Mouse (Mus musculus): ENCODE results near the gene Bax. TPM values are rescaled to one million over a fixed set of nuclear protein-coding genes. Genes with fewer than 3 reads are reported as not detected.
"Not testable (repeated sequence)": the region's sequence is repeated elsewhere in the genome, so short reads cannot be mapped to it uniquely, and the experiment has no call there.

The Bax gene
- total and polyA plus RNA-seq, 3 experiments, result 21.9 to 47.2 (median 25.9) TPM

GRCm38 (mm10) chr7:45461326-45461725 is 5.4 kb downstream of the Bax start:
- 62% methylated on average over 5 of the region's 5 CpGs for WGBS
- H3K27me3 ChIP-seq (ENCODE audit: control insufficient read depth, insufficient read depth, low read length), result no peaks in the 10 kb centered on the region
- H3K4me3 ChIP-seq, result no peak overlapping the region
- peak overlapping the region; percentile 96 for H3K27ac ChIP-seq
- intact Hi-C loops (cut with DNase I), result loop anchor here (5.0 to 10.0 kb wide), 2 partner anchors 241 to 343 kb away; no protein-coding TSS in a partner anchor
- DNase-seq, result peak in 1 of 2 experiments; percentile 28
- peaks cover 12% of the 10 kb centered on the region for H3K36me3 ChIP-seq (ENCODE audit: control insufficient read depth, insufficient read depth, low read length)
- H3K79me2 ChIP-seq (replicated peaks; ENCODE audit: control insufficient read depth, insufficient read depth, low read length), result no peaks in the 10 kb centered on the region
- peaks cover 17% of the 10 kb centered on the region for H3K4me1 ChIP-seq (ENCODE audit: control insufficient read depth, insufficient read depth, low read length)
- H3K9ac ChIP-seq (ENCODE audit: low read depth, low read length), result no peak overlapping the region
- TF ChIP-seq CTCF (IDR thresholded peaks at IDR 0.05) (no peak), EP300 (IDR thresholded peaks at IDR 0.05; ENCODE audit: insufficient read depth, low read depth, low read length) (no peak), POLR2A (IDR thresholded peaks at IDR 0.05; ENCODE audit: insufficient read depth, low read depth, low read length) (no peak)

- no peaks in the 10 kb centered on the region for H3K79me2 ChIP-seq (replicated peaks; ENCODE audit: control insufficient read depth, insufficient read depth, low read length)
- peak overlapping the region; percentile 96 for H3K27ac ChIP-seq
- peak; percentile 78 to 79 for DNase-seq
- TF ChIP-seq POLR2A (IDR thresholded peaks at IDR 0.05; ENCODE audit: insufficient read depth, low read depth, low read length) (no peak; the same call in 1 of the 2 replicates), CTCF (IDR thresholded peaks at IDR 0.05) (no peak), EP300 (IDR thresholded peaks at IDR 0.05; ENCODE audit: insufficient read depth, low read depth, low read length) (no peak)
- WGBS, result 34% methylated on average over 13 of the region's 13 CpGs
- H3K36me3 ChIP-seq (ENCODE audit: control insufficient read depth, insufficient read depth, low read length), result peaks cover 12% of the 10 kb centered on the region
- no peak overlapping the region for H3K4me3 ChIP-seq
- no peaks in the 10 kb centered on the region for H3K27me3 ChIP-seq (ENCODE audit: control insufficient read depth, insufficient read depth, low read length)
- intact Hi-C loops (cut with DNase I), result loop anchor here (5.0 to 10.0 kb wide), 2 partner anchors 241 to 344 kb away; no protein-coding TSS in a partner anchor
- 0 out of 2 replicates have a peak overlapping the region, but pooled peaks have one; percentile 2 for H3K9ac ChIP-seq (ENCODE audit: low read depth, low read length)
- peaks cover 16% of the 10 kb centered on the region for H3K4me1 ChIP-seq (ENCODE audit: control insufficient read depth, insufficient read depth, low read length)
These were observed 5.8 kb downstream of the Bax start for GRCm38 (mm10) chr7:45460860-45461314.

- peak overlapping the region; percentile 96 for H3K27ac ChIP-seq
- peak; percentile 43 to 51 for DNase-seq
- peaks cover 15% of the 10 kb centered on the region for H3K4me1 ChIP-seq (ENCODE audit: control insufficient read depth, insufficient read depth, low read length)
- peak overlapping the region; percentile 64; the same call in 1 of the 2 replicates for H3K9ac ChIP-seq (ENCODE audit: low read depth, low read length)
- H3K36me3 ChIP-seq (ENCODE audit: control insufficient read depth, insufficient read depth, low read length), result peaks cover 12% of the 10 kb centered on the region
- peak overlapping the region; percentile 54 for H3K4me3 ChIP-seq
- no peaks in the 10 kb centered on the region for H3K27me3 ChIP-seq (ENCODE audit: control insufficient read depth, insufficient read depth, low read length)
- intact Hi-C loops (cut with DNase I), result loop anchor here (5.0 to 10.0 kb wide), 2 partner anchors 242 to 344 kb away; no protein-coding TSS in a partner anchor
- no peaks in the 10 kb centered on the region for H3K79me2 ChIP-seq (replicated peaks; ENCODE audit: control insufficient read depth, insufficient read depth, low read length)
- 60% methylated on average over 7 of the region's 7 CpGs for whole genome bisulfite sequencing
- no peak for TF ChIP-seq EP300 (IDR thresholded peaks at IDR 0.05; ENCODE audit: insufficient read depth, low read depth, low read length)
- no peak for TF ChIP-seq POLR2A (IDR thresholded peaks at IDR 0.05; ENCODE audit: insufficient read depth, low read depth, low read length)
- TF ChIP-seq CTCF (IDR thresholded peaks at IDR 0.05), result no peak
These were observed 6.3 kb downstream of the Bax start for GRCm38 (mm10) chr7:45460377-45460776.

GRCm38 (mm10) chr7:45459564-45460140 is 7.0 kb downstream of the Bax start, which contains the start of gene Ftl1:
Gene Ftl1 (minus strand): TSS chr7:45459884.
- peaks cover 15% of the 10 kb centered on the region for H3K4me1 ChIP-seq (ENCODE audit: control insufficient read depth, insufficient read depth, low read length)
- 1% methylated on average over 33 of the region's 37 CpGs for WGBS
- not testable (repeated sequence) for H3K79me2 ChIP-seq (replicated peaks; ENCODE audit: control insufficient read depth, insufficient read depth, low read length); H3K27me3 ChIP-seq (ENCODE audit: control insufficient read depth, insufficient read depth, low read length)
- peak within 1 kb of the TSS; percentile 72 for H3K9ac ChIP-seq (ENCODE audit: low read depth, low read length)
- H3K27ac ChIP-seq, result peak within 1 kb of the TSS; percentile 96
- peak; percentile 94 to 98 for DNase-seq
- peak within 1 kb of the TSS; percentile 59 for H3K4me3 ChIP-seq
- intact Hi-C loops (cut with DNase I), result loop anchor here (1.0 to 10.0 kb wide), 3 partner anchors 25 to 345 kb away; partner anchors contain the start of gene Gys1
- TF ChIP-seq EP300 (IDR thresholded peaks at IDR 0.05; ENCODE audit: insufficient read depth, low read depth, low read length), result 0 out of 2 replicates have a peak, but pooled peaks have one; percentile 18
- peak; percentile 98 for TF ChIP-seq POLR2A (IDR thresholded peaks at IDR 0.05; ENCODE audit: insufficient read depth, low read depth, low read length)
- peaks cover 12% of the 10 kb centered on the region for H3K36me3 ChIP-seq (ENCODE audit: control insufficient read depth, insufficient read depth, low read length)

GRCm38 (mm10) chr7:45458748-45459563 is 7.7 kb downstream of the Bax start:
- WGBS, result under 1% methylated on average over 43 of the region's 43 CpGs
- peak; percentile 87 to 88 for DNase-seq
- H3K27me3 ChIP-seq (ENCODE audit: control insufficient read depth, insufficient read depth, low read length), result no peaks in the 10 kb centered on the region
- H3K79me2 ChIP-seq (replicated peaks; ENCODE audit: control insufficient read depth, insufficient read depth, low read length), result no peaks in the 10 kb centered on the region
- intact Hi-C loops (cut with DNase I), result loop anchor here (1.0 kb wide), 1 partner anchor 25 kb away; the partner anchor contains the start of gene Gys1
- H3K36me3 ChIP-seq (ENCODE audit: control insufficient read depth, insufficient read depth, low read length), result peaks cover 12% of the 10 kb centered on the region
- H3K4me3 ChIP-seq, result peak overlapping the region; percentile 59
- H3K27ac ChIP-seq, result peak overlapping the region; percentile 96
- TF ChIP-seq CTCF (IDR thresholded peaks at IDR 0.05), result no peak
- 0 out of 2 replicates have a peak, but pooled peaks have one; percentile 6 for TF ChIP-seq EP300 (IDR thresholded peaks at IDR 0.05; ENCODE audit: insufficient read depth, low read depth, low read length)
- TF ChIP-seq POLR2A (IDR thresholded peaks at IDR 0.05; ENCODE audit: insufficient read depth, low read depth, low read length), result peak; percentile 34
- H3K4me1 ChIP-seq (ENCODE audit: control insufficient read depth, insufficient read depth, low read length), result peaks cover 15% of the 10 kb centered on the region
- H3K9ac ChIP-seq (ENCODE audit: low read depth, low read length), result peak overlapping the region; percentile 72

Data from heart, adult 2 months (tissue).